ENCODE assay signal across 9 mouse cellular contexts in genomic region chr14:55076224-55076623, GRCm38 (mm10). TPM values are rescaled to one million over a fixed set of nuclear protein-coding genes. Genes with fewer than 3 reads are reported as not detected.
DNase-seq lines count a peak whose midpoint lies in the region; ATAC-seq and TF ChIP-seq lines count a peak whose summit lies in the region.
"Had no signal": no experiment of that assay in that cellular context is flagged by ENCODE, and none has a peak within 500 bp of the region (broad histone marks: within the 10 kb centered on the region; RNA-seq: fewer than 3 reads in every experiment).

No protein-coding gene starts in this region.

- 44% methylated on average over 6 of the region's 6 CpGs for WGBS in hindbrain, embryonic 16.5 days
- 72% methylated on average over 6 of the region's 6 CpGs for WGBS in hindbrain, embryonic 11.5 days
- WGBS in cerebellum, adult 2 months = 8% methylated on average over 6 of the region's 6 CpGs

- H3K4me3 ChIP-seq in hindbrain, embryonic 16.5 days (ENCODE audit: low read length) = no peak overlapping the region
- H3K4me3 ChIP-seq in hindbrain, embryonic 11.5 days (ENCODE audit: low read depth, low read length) = no peak overlapping the region
- H3K4me3 ChIP-seq in cerebellum, adult 2 months (replicated peaks; ENCODE audit: insufficient read depth, low read depth, low read length) = no peak overlapping the region
- H3K4me3 ChIP-seq: liver, embryonic 13.5 days had no signal

- peaks cover 19% of the 10 kb centered on the region; the same call in 1 of the 2 replicates for H3K36me3 ChIP-seq in hindbrain, embryonic 16.5 days (ENCODE audit: control insufficient read depth, insufficient read depth, low read length)
- H3K36me3 ChIP-seq in hindbrain, embryonic 11.5 days (ENCODE audit: control insufficient read depth, insufficient read depth, low read length) = no peaks in the 10 kb centered on the region; the same call in 1 of the 2 replicates

- no peak overlapping the region for H3K4me2 ChIP-seq in hindbrain, embryonic 16.5 days (ENCODE audit: low read length)
- no peak overlapping the region for H3K4me2 ChIP-seq in hindbrain, embryonic 11.5 days (replicated peaks; ENCODE audit: low read depth, low read length)
- H3K4me2 ChIP-seq: liver, embryonic 13.5 days had no signal

- no peak for TF ChIP-seq POLR2A in cerebellum, adult 2 months (IDR thresholded peaks at IDR 0.05; ENCODE audit: borderline replicate concordance, insufficient read depth, low read length)

- no peak overlapping the region for H3K9ac ChIP-seq in hindbrain, embryonic 16.5 days (ENCODE audit: low read depth, low read length)
- no peak overlapping the region for H3K9ac ChIP-seq in hindbrain, embryonic 11.5 days (ENCODE audit: low read depth, low read length)
- H3K9ac ChIP-seq: liver, embryonic 13.5 days had no signal

- peak overlapping the region; percentile 36 for H3K27ac ChIP-seq in hindbrain, embryonic 16.5 days (ENCODE audit: low read depth, low read length)
- H3K27ac ChIP-seq in hindbrain, embryonic 11.5 days (ENCODE audit: low read depth, low read length) = no peak overlapping the region
- no peak overlapping the region; the same call in 1 of the 2 replicates for H3K27ac ChIP-seq in cerebellum, adult 2 months (ENCODE audit: insufficient read depth, low read length)
- H3K27ac ChIP-seq: liver, embryonic 13.5 days had no signal

- H3K4me1 ChIP-seq in hindbrain, embryonic 16.5 days (ENCODE audit: control insufficient read depth, insufficient read depth, low read depth, low read length) = peaks cover 37% of the 10 kb centered on the region
- H3K4me1 ChIP-seq in hindbrain, embryonic 11.5 days (replicated peaks; ENCODE audit: control insufficient read depth, insufficient read depth, low read length) = peaks cover 11% of the 10 kb centered on the region
- H3K4me1 ChIP-seq in cerebellum, adult 2 months (ENCODE audit: control insufficient read depth, insufficient read depth, low read length) = peaks cover 55% of the 10 kb centered on the region

- TF ChIP-seq CTCF in cerebellum, adult 2 months (IDR thresholded peaks at IDR 0.05; ENCODE audit: borderline replicate concordance, insufficient read depth, low read depth, low read length) = no peak

- intact Hi-C loops in left cerebral cortex, postnatal 36 days (cut with DNase I) = no loop called here

- H3K9me3 ChIP-seq in hindbrain, embryonic 16.5 days (ENCODE audit: control insufficient read depth, low read length) = no peaks in the 10 kb centered on the region
- H3K9me3 ChIP-seq in hindbrain, embryonic 11.5 days (ENCODE audit: control insufficient read depth, low read length) = no peaks in the 10 kb centered on the region
- H3K9me3 ChIP-seq: liver, embryonic 13.5 days had no signal

- H3K27me3 ChIP-seq in hindbrain, embryonic 16.5 days (replicated peaks; ENCODE audit: control insufficient read depth, insufficient read depth, low read length) = no peaks in the 10 kb centered on the region; the same call in 1 of the 2 replicates
- peaks cover 9% of the 10 kb centered on the region for H3K27me3 ChIP-seq in hindbrain, embryonic 11.5 days (ENCODE audit: control insufficient read depth, insufficient read depth, low read length)
- no peaks in the 10 kb centered on the region for H3K27me3 ChIP-seq in cerebellum, adult 2 months (ENCODE audit: control insufficient read depth, insufficient read depth, low read length)

- DNase-seq in cerebellum, adult 11 months = peak; percentile 61
- no peak for DNase-seq in cerebellum, postnatal 4 days (ENCODE audit: low spot score in 2 of 2)
- DNase-seq in hindbrain, embryonic 11.5 days (ENCODE audit: low spot score) = no peak
- peak; percentile 63 to 64 for DNase-seq in cerebellum, adult 2 months
- DNase-seq in left cerebral cortex, postnatal 36 days (ENCODE audit: low spot score in 2 of 2) = peak; percentile 78 to 79
- DNase-seq in adrenal gland, adult 2 months = no peak
- DNase-seq in ovary, postnatal 10 days (ENCODE audit: low spot score) = no peak
- DNase-seq: liver, embryonic 13.5 days had no signal

- no peak for ATAC-seq in hindbrain, embryonic 16.5 days
- ATAC-seq in hindbrain, embryonic 11.5 days (ENCODE audit: low FRiP score) = no peak

RNA-seq across cellular contexts. Expression of gene Zfhx2, which starts 15.9 kb away (rescaled TPM):
- 18.4 and 20.5 TPM in 2 replicates for polyA plus RNA-seq in hindbrain, embryonic 16.5 days (2015; fragmentation: Nextera tagmentation; extraction: Ambion mirVana)
- polyA plus RNA-seq in hindbrain, embryonic 11.5 days (2014; fragmentation: Nextera tagmentation; extraction: Ambion mirVana) = 16.1 and 20.8 TPM in 2 replicates
- polyA plus RNA-seq in cerebellum, adult 2 months (2012; rRNA removed) = 10.7 and 11.0 TPM in 2 replicates
- 10 to 100 TPM; 31.0 to 52.3 TPM for total RNA-seq in left cerebral cortex, postnatal 36 days (2021)
- total RNA-seq in adrenal gland, adult 2 months (2021) = 1 to 10 TPM; 6.3 to 7.3 TPM
- polyA plus RNA-seq in adrenal gland, adult 2 months (2012; rRNA removed) = 3.0 and 4.2 TPM in 2 replicates

RNA-seq across cellular contexts. Expression of gene Thtpa, which starts 18.4 kb away (rescaled TPM):
- 34.4 and 36.1 TPM in 2 replicates for polyA plus RNA-seq in hindbrain, embryonic 16.5 days (2015; fragmentation: Nextera tagmentation; extraction: Ambion mirVana)
- polyA plus RNA-seq in hindbrain, embryonic 11.5 days (2014; fragmentation: Nextera tagmentation; extraction: Ambion mirVana) = 18.2 and 20.9 TPM in 2 replicates
- polyA plus RNA-seq in cerebellum, adult 2 months (2012; rRNA removed) = 12.8 and 13.8 TPM in 2 replicates
- 10 to 100 TPM; 24.3 to 29.5 TPM for total RNA-seq in left cerebral cortex, postnatal 36 days (2021)
- 10 to 100 TPM; 11.6 to 21.6 TPM for total RNA-seq in adrenal gland, adult 2 months (2021)
- 6.0 and 6.7 TPM in 2 replicates for polyA plus RNA-seq in adrenal gland, adult 2 months (2012; rRNA removed)

RNA-seq across cellular contexts. Expression of gene Ap1g2, which starts 30.2 kb away (rescaled TPM):
- polyA plus RNA-seq in hindbrain, embryonic 16.5 days (2015; fragmentation: Nextera tagmentation; extraction: Ambion mirVana) = 6.9 and 7.7 TPM in 2 replicates
- 9.0 and 9.4 TPM in 2 replicates for polyA plus RNA-seq in hindbrain, embryonic 11.5 days (2014; fragmentation: Nextera tagmentation; extraction: Ambion mirVana)
- 18.6 and 19.1 TPM in 2 replicates for polyA plus RNA-seq in cerebellum, adult 2 months (2012; rRNA removed)
- total RNA-seq in left cerebral cortex, postnatal 36 days (2021) = 10 to 100 TPM in 1 of 2 experiments, 1 to 10 TPM in 1; 6.3 to 20.1 TPM
- 10 to 100 TPM; 21.9 to 24.8 TPM for total RNA-seq in adrenal gland, adult 2 months (2021)
- 27.3 and 30.3 TPM in 2 replicates for polyA plus RNA-seq in adrenal gland, adult 2 months (2012; rRNA removed)

RNA-seq across cellular contexts. Expression of gene Jph4, which starts 40.5 kb away (rescaled TPM):
- polyA plus RNA-seq in hindbrain, embryonic 16.5 days (2015; fragmentation: Nextera tagmentation; extraction: Ambion mirVana) = 31.8 and 32.3 TPM in 2 replicates
- polyA plus RNA-seq in hindbrain, embryonic 11.5 days (2014; fragmentation: Nextera tagmentation; extraction: Ambion mirVana) = 2.8 and 3.3 TPM in 2 replicates
- 204 and 227 TPM in 2 replicates for polyA plus RNA-seq in cerebellum, adult 2 months (2012; rRNA removed)
- 100 to 1,000 TPM; 312 to 354 TPM for total RNA-seq in left cerebral cortex, postnatal 36 days (2021)
- total RNA-seq in adrenal gland, adult 2 months (2021) = 1 to 10 TPM; 2.5 to 3.0 TPM
- polyA plus RNA-seq in adrenal gland, adult 2 months (2012; rRNA removed) = 4.0 and 6.8 TPM in 2 replicates

Comparison
In these comparisons a context has a peak if more than half of its experiments do, and no peak if none do; other contexts are left out.
1. DNase-seq: peak in cerebellum, adult 11 months (single experiment), cerebellum, adult 2 months (2 of 2) and left cerebral cortex, postnatal 36 days (2 of 2); none in cerebellum, postnatal 4 days (0 of 2), hindbrain, embryonic 11.5 days (single experiment), adrenal gland, adult 2 months (single experiment) and ovary, postnatal 10 days (single experiment).